Mouse (Mus musculus): ENCODE results near the gene 1600012H06Rik. TPM values are rescaled to one million over a fixed set of nuclear protein-coding genes. Genes with fewer than 3 reads are reported as not detected.
"Not testable (repeated sequence)": the region's sequence is repeated elsewhere in the genome, so short reads cannot be mapped to it uniquely, and the experiment has no call there.

The 1600012H06Rik gene
- polyA plus RNA-seq, 1 experiment from 2014 or later: 32.7 TPM

DNA sequence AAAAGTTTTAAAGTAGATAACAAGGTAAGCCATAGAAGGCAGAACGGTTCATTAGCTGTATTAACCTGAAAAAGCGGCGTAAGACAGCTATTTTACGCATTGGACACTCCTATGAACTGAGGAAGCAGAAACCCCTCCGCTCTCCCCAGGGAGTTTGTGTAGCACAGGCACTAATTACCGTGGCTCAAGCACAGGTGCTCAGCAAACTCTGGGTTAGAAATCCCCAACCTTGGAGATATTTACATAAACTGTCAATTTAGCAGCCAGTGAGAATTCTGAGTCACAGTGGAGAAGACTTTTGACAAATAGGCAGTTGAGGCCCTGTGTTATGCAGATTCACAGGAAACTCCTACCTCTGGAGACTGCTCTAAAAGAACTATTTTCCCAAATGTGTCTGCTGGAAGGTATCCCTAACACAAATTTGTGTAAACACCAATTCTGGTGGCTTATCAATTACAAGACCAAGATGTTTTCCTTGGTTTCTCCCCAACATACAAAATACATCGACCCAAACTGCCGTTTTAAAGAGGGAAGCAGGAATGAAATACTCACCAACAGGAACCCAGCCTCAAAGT is 15.3 kb upstream of the 1600012H06Rik start:
- WGBS (ENCODE audit: missing documents): 74% methylated on average over 8 of the region's 8 CpGs
- H3K79me2 ChIP-seq (ENCODE audit: inconsistent target): no peaks in the 10 kb centered on the region
- no peaks in the 10 kb centered on the region for H3K36me3 ChIP-seq (ENCODE audit: inconsistent target)
- no peak overlapping the region for H3K27ac ChIP-seq
- H3K4me3 ChIP-seq (ENCODE audit: inconsistent target): no peak overlapping the region

DNA sequence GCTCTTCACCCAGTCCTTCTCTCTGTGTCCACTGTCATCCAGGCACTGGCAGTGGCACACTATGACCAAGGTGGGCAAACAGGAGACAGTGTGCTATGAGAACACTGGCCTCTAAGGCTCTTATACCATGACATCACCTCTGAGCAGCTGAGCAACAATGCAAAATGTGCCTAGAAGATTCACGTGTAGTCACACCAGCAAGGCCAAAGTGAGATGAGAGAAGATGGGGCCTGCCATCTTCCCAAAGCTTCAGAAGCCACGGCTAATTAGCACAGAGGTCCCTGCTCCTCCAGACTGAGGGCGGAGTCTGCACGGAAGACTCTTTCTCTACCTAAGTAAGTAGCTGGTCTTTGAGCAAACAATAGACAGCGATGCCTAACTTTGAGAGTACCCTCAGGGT is 14.4 kb upstream of the 1600012H06Rik start:
- no peak overlapping the region for H3K27ac ChIP-seq
- H3K4me3 ChIP-seq (ENCODE audit: inconsistent target): no peak overlapping the region
- WGBS (ENCODE audit: missing documents): 95% methylated on average over 5 of the region's 5 CpGs
- no peaks in the 10 kb centered on the region for H3K79me2 ChIP-seq (ENCODE audit: inconsistent target)
- H3K36me3 ChIP-seq (ENCODE audit: inconsistent target): no peaks in the 10 kb centered on the region

DNA sequence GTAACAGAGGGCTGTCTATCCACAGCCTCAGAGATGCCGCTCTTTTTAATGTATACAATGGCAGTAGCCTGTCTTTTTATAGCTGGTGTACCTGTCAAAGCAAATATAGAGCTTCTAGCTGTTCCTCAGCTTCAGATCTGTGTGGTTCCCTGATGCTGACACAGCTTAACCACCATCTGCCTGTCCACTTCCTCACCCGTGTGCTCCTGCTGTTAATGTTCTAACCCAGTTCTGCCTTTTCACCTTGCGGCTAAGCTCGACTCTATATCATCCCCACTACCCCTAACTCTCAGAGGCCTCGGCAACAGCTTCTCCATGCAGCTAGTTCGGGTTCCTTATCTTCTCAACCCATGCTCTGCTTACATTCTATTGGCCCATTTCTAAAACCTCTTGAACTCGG is 12.3 kb upstream of the 1600012H06Rik start:
- H3K36me3 ChIP-seq (ENCODE audit: inconsistent target): no peaks in the 10 kb centered on the region
- 12% methylated on average over 7 of the region's 7 CpGs for WGBS (ENCODE audit: missing documents)
- no peak overlapping the region for H3K4me3 ChIP-seq (ENCODE audit: inconsistent target)
- no peaks in the 10 kb centered on the region for H3K79me2 ChIP-seq (ENCODE audit: inconsistent target)
- no peak overlapping the region for H3K27ac ChIP-seq

GRCm38 (mm10) chr17:14931469-14931868 is 11.5 kb upstream of the 1600012H06Rik start:
- WGBS (ENCODE audit: missing documents): 72% methylated on average over 5 of the region's 5 CpGs
- no peak overlapping the region for H3K27ac ChIP-seq

GRCm38 (mm10) chr17:14935280-14935679 is 7.7 kb upstream of the 1600012H06Rik start:
- 97% methylated on average over 6 of the region's 14 CpGs for WGBS (ENCODE audit: missing documents)
- H3K79me2 ChIP-seq (ENCODE audit: inconsistent target); H3K4me3 ChIP-seq (ENCODE audit: inconsistent target); H3K36me3 ChIP-seq (ENCODE audit: inconsistent target); H3K27ac ChIP-seq: not testable (repeated sequence)

More at GRCm38 (mm10) chr17:14931469-14931868, 11.5 kb upstream of the 1600012H06Rik start:
- Histone ChIP-seq H3K4me3 (ENCODE audit: inconsistent target) (no peak overlapping the region), H3K36me3 (ENCODE audit: inconsistent target) (no peaks in the 10 kb centered on the region), H3K79me2 (ENCODE audit: inconsistent target) (no peaks in the 10 kb centered on the region)

GRCm38 (mm10) chr17:14935841-14936605 is 7.0 kb upstream of the 1600012H06Rik start:
- no peaks in the 10 kb centered on the region for H3K36me3 ChIP-seq (ENCODE audit: inconsistent target)
- H3K79me2 ChIP-seq (ENCODE audit: inconsistent target): no peaks in the 10 kb centered on the region
- WGBS (ENCODE audit: missing documents): 96% methylated on average over 4 of the region's 5 CpGs
- no peak overlapping the region for H3K4me3 ChIP-seq (ENCODE audit: inconsistent target)
- no peak overlapping the region for H3K27ac ChIP-seq

DNA sequence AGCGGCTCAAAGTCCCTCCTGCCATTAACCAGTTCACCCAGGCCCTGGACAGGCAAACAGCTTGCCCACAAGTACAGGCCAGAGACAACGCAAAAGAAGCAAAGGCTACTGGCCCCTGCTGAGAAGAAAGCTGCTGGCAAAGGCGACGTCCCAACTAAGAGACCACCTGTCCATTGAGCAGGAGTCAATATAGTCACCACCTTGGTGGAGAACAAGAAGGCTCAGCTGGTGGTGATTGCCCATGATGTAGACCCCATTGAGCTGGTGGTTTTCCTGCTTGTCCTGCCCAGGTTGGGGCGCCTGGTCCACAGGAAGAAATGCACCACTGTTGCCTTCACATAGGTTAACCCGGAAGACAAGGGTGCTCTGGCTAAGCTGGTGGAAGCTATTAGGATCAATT is 803 bp upstream of the 1600012H06Rik start:
- Histone ChIP-seq H3K79me2 (ENCODE audit: inconsistent target) (peaks cover 38% of the 10 kb centered on the region), H3K4me3 (ENCODE audit: inconsistent target) (peak overlapping the region; percentile 99)
- H3K27ac ChIP-seq; H3K36me3 ChIP-seq (ENCODE audit: inconsistent target): not testable (repeated sequence)
- 68% methylated on average over 6 of the region's 6 CpGs for WGBS (ENCODE audit: missing documents)

DNA sequence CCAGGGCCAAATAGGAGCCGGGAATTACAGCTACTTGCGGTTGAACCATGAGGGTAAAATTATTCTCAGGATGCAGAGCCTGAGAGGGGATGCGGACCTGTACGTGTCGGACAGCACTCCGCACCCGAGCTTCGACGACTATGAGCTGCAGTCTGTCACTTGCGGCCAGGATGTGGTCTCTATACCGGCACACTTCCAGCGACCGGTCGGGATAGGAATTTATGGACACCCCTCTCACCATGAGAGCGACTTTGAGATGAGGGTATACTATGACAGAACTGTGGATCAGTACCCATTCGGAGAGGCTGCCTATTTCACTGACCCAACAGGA is 710 bp downstream of the 1600012H06Rik start:
- H3K27ac ChIP-seq: peak overlapping the region; percentile 67
- WGBS (ENCODE audit: missing documents): 16% methylated on average over 16 of the region's 16 CpGs
- peaks cover 38% of the 10 kb centered on the region for H3K79me2 ChIP-seq (ENCODE audit: inconsistent target)
- H3K36me3 ChIP-seq (ENCODE audit: inconsistent target): 0 out of 2 replicates have a peak, but pooled peaks cover 6% of the 10 kb centered on the region
- peak overlapping the region; percentile 99 for H3K4me3 ChIP-seq (ENCODE audit: inconsistent target)

GRCm38 (mm10) chr17:14944551-14944950 is 1.6 kb downstream of the 1600012H06Rik start:
- Histone ChIP-seq H3K27ac (no peak overlapping the region), H3K4me3 (ENCODE audit: inconsistent target) (no peak overlapping the region), H3K36me3 (ENCODE audit: inconsistent target) (peaks cover 11% of the 10 kb centered on the region; the same call in 1 of the 2 replicates), H3K79me2 (ENCODE audit: inconsistent target) (peaks cover 38% of the 10 kb centered on the region)
- 100% methylated on average over 1 of the region's 1 CpGs for WGBS (ENCODE audit: missing documents)

- no peak overlapping the region for H3K27ac ChIP-seq
- H3K79me2 ChIP-seq (ENCODE audit: inconsistent target): peaks cover 26% of the 10 kb centered on the region
- H3K36me3 ChIP-seq (ENCODE audit: inconsistent target): peaks cover 43% of the 10 kb centered on the region
- no peak overlapping the region for H3K4me3 ChIP-seq (ENCODE audit: inconsistent target)
- 91% methylated on average over 7 of the region's 7 CpGs for WGBS (ENCODE audit: missing documents)
Measured at GRCm38 (mm10) chr17:14949161-14949827, 6.3 kb downstream of the 1600012H06Rik start.

- peaks cover 37% of the 10 kb centered on the region for H3K36me3 ChIP-seq (ENCODE audit: inconsistent target)
- 82% methylated on average over 8 of the region's 8 CpGs for WGBS (ENCODE audit: missing documents)
- peaks cover 36% of the 10 kb centered on the region for H3K79me2 ChIP-seq (ENCODE audit: inconsistent target)
- H3K4me3 ChIP-seq (ENCODE audit: inconsistent target): no peak overlapping the region
- H3K27ac ChIP-seq: no peak overlapping the region
Measured at GRCm38 (mm10) chr17:14953452-14953851, 10.5 kb downstream of the 1600012H06Rik start.

GRCm38 (mm10) chr17:14958686-14959327 is 15.8 kb downstream of the 1600012H06Rik start:
- Histone ChIP-seq H3K36me3 (ENCODE audit: inconsistent target) (no peaks in the 10 kb centered on the region; the same call in 1 of the 2 replicates), H3K4me3 (ENCODE audit: inconsistent target) (no peak overlapping the region), H3K79me2 (ENCODE audit: inconsistent target) (peaks cover 58% of the 10 kb centered on the region), H3K27ac (no peak overlapping the region)
- WGBS (ENCODE audit: missing documents): 53% methylated on average over 5 of the region's 5 CpGs

DNA sequence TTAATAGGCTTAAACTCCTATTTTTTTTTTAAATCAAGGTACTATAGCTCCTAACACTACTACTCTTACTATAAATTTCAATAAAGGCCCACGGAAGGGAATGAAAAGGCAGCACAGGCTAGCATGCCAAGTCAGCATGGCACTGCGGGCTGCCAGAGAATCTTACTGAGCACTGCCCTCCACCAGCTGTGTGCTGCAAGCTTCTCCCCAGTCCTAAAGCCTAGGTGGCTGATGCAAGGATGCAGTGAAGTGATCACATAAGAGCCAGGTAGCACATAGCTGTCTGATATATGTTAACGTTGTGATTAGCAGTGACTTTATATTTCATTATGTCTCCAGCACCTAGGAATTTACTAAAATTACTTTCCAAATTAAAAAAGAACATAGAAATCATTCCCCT is 17.0 kb downstream of the 1600012H06Rik start:
- peaks cover 56% of the 10 kb centered on the region for H3K79me2 ChIP-seq (ENCODE audit: inconsistent target)
- H3K4me3 ChIP-seq (ENCODE audit: inconsistent target): peak overlapping the region; percentile 48
- 25% methylated on average over 3 of the region's 3 CpGs for WGBS (ENCODE audit: missing documents)
- no peak overlapping the region for H3K27ac ChIP-seq
- no peaks in the 10 kb centered on the region for H3K36me3 ChIP-seq (ENCODE audit: inconsistent target)

GRCm38 (mm10) chr17:14960520-14960919 is 17.5 kb downstream of the 1600012H06Rik start:
- H3K36me3 ChIP-seq (ENCODE audit: inconsistent target): no peaks in the 10 kb centered on the region
- WGBS (ENCODE audit: missing documents): 2% methylated on average over 6 of the region's 23 CpGs
- no peak overlapping the region for H3K27ac ChIP-seq
- peak overlapping the region; percentile 48 for H3K4me3 ChIP-seq (ENCODE audit: inconsistent target)
- H3K79me2 ChIP-seq (ENCODE audit: inconsistent target): peaks cover 51% of the 10 kb centered on the region

Measured in macrophage (primary cell).